Comparison of ENCODE assay signal across 11 mouse cellular contexts in genomic region chr10:122602394-122602793, GRCm38 (mm10).
DNase-seq lines count a peak whose midpoint lies in the region; ATAC-seq and TF ChIP-seq lines count a peak whose summit lies in the region.
"Had no signal": no experiment of that assay in that cellular context is flagged by ENCODE, and none has a peak within 500 bp of the region (broad histone marks: within the 10 kb centered on the region; RNA-seq: fewer than 3 reads in every experiment).

No protein-coding gene starts in this region.

- TF ChIP-seq POLR2A in thymus, adult 2 months (IDR thresholded peaks at IDR 0.05; ENCODE audit: control insufficient read depth, extremely low read depth, insufficient read depth, low read length, poor library complexity), result no peak

- no peaks in the 10 kb centered on the region for H3K9me3 ChIP-seq in hindbrain, embryonic 15.5 days
- no peaks in the 10 kb centered on the region for H3K9me3 ChIP-seq in midbrain, embryonic 11.5 days (ENCODE audit: control insufficient read depth, low read length)

- ATAC-seq in hindbrain, embryonic 15.5 days (ENCODE audit: low FRiP score, low read depth), result 0 out of 2 replicates have a peak, but pooled peaks have one; percentile 59
- ATAC-seq in midbrain, embryonic 11.5 days (ENCODE audit: low FRiP score), result peak; percentile 91
- ATAC-seq in erythroid progenitor cell, adult 5-6 weeks (replicated peaks; ENCODE audit: low FRiP score, poor library complexity, severe bottlenecking), result no peak

- H3K36me3 ChIP-seq in thymus, adult 2 months (ENCODE audit: control insufficient read depth, insufficient read depth, low read length), result no peaks in the 10 kb centered on the region
- H3K36me3 ChIP-seq in hindbrain, embryonic 15.5 days, result no peaks in the 10 kb centered on the region
- no peaks in the 10 kb centered on the region for H3K36me3 ChIP-seq in midbrain, embryonic 11.5 days (ENCODE audit: control insufficient read depth, insufficient read depth, low read length)

- H3K27ac ChIP-seq in thymus, adult 2 months (ENCODE audit: control insufficient read depth, insufficient read depth, low read length), result no peak overlapping the region
- H3K27ac ChIP-seq in hindbrain, embryonic 15.5 days (replicated peaks), result peak overlapping the region; percentile 13
- no peak overlapping the region for H3K27ac ChIP-seq in midbrain, embryonic 11.5 days (ENCODE audit: low read depth, low read length)
- H3K27ac ChIP-seq: liver, embryonic 14.5 days had no signal

- no peak for TF ChIP-seq CTCF in thymus, adult 2 months (IDR thresholded peaks at IDR 0.05; ENCODE audit: borderline replicate concordance, control insufficient read depth, extremely low read depth, insufficient read depth, low read length, poor library complexity)

- no peak overlapping the region for H3K4me2 ChIP-seq in hindbrain, embryonic 15.5 days
- no peak overlapping the region for H3K4me2 ChIP-seq in midbrain, embryonic 11.5 days
- H3K4me2 ChIP-seq: heart, embryonic 11.5 days had no signal

- H3K4me3 ChIP-seq in thymus, adult 2 months (ENCODE audit: control insufficient read depth, insufficient read depth, low read length), result no peak overlapping the region
- no peak overlapping the region for H3K4me3 ChIP-seq in hindbrain, embryonic 15.5 days
- H3K4me3 ChIP-seq in midbrain, embryonic 11.5 days (ENCODE audit: low read depth, low read length), result no peak overlapping the region

- peaks cover 3% of the 10 kb centered on the region for H3K4me1 ChIP-seq in thymus, adult 2 months (replicated peaks; ENCODE audit: control insufficient read depth, insufficient read depth, low read length)
- H3K4me1 ChIP-seq in hindbrain, embryonic 15.5 days (replicated peaks), result 0 out of 2 replicates have a peak, but pooled peaks cover 3% of the 10 kb centered on the region
- H3K4me1 ChIP-seq in midbrain, embryonic 11.5 days (ENCODE audit: control insufficient read depth, insufficient read depth, low read length), result no peaks in the 10 kb centered on the region; the same call in 1 of the 2 replicates

- H3K9ac ChIP-seq in hindbrain, embryonic 15.5 days, result no peak overlapping the region
- H3K9ac ChIP-seq in midbrain, embryonic 11.5 days (ENCODE audit: low read length), result no peak overlapping the region
- H3K9ac ChIP-seq: liver, embryonic 14.5 days had no signal

- WGBS in thymus, adult 2 months, result 72% methylated on average over 6 of the region's 6 CpGs
- 18% methylated on average over 6 of the region's 6 CpGs for WGBS in hindbrain, embryonic 15.5 days
- 19% methylated on average over 6 of the region's 6 CpGs for WGBS in midbrain, embryonic 11.5 days

- DNase-seq in thymus, postnatal 10 days (ENCODE audit: low spot score in 2 of 2), result peak; percentile 36 to 39
- no peak for DNase-seq in thymus, adult 2 months
- peak; percentile 91 for DNase-seq in midbrain, embryonic 11.5 days (ENCODE audit: low spot score, missing footprints)
- DNase-seq in ovary, adult 18-20 months (ENCODE audit: low spot score), result no peak
- no peak for DNase-seq in cerebellum, postnatal 36 days
- no peak for DNase-seq in adrenal gland, adult 2 months
- DNase-seq: adrenal gland, postnatal 36 days had no signal

- H3K27me3 ChIP-seq in thymus, adult 2 months (ENCODE audit: control insufficient read depth, insufficient read depth, low read length), result no peaks in the 10 kb centered on the region
- H3K27me3 ChIP-seq in hindbrain, embryonic 15.5 days, result no peaks in the 10 kb centered on the region
- no peaks in the 10 kb centered on the region for H3K27me3 ChIP-seq in midbrain, embryonic 11.5 days (ENCODE audit: control insufficient read depth, insufficient read depth, low read length)

Comparison
In these comparisons a context has a peak if more than half of its experiments do, and no peak if none do; other contexts are left out.
1. DNase-seq: peak in thymus, postnatal 10 days (2 of 2) and midbrain, embryonic 11.5 days (single experiment); none in thymus, adult 2 months (single experiment), ovary, adult 18-20 months (single experiment), cerebellum, postnatal 36 days (0 of 2) and adrenal gland, adult 2 months (single experiment).